Comparison of ENCODE assay signal across 11 mouse cellular contexts in genomic region chr5:71545554-71545953, GRCm38 (mm10). TPM values are rescaled to one million over a fixed set of nuclear protein-coding genes. Genes with fewer than 3 reads are reported as not detected.
A peak's percentile ranks its signal among the peaks of the same experiment; 100 is the strongest.
DNase-seq lines count a peak whose midpoint lies in the region; ATAC-seq and TF ChIP-seq lines count a peak whose summit lies in the region.
"Had no signal": no experiment of that assay in that cellular context is flagged by ENCODE, and none has a peak within 500 bp of the region (broad histone marks: within the 10 kb centered on the region; RNA-seq: fewer than 3 reads in every experiment).

No protein-coding gene starts in this region.

- in situ Hi-C loops in CH12.LX (cut with MboI; ENCODE audit: low pct_ligation_motif_present, low pct_unique_long_range_greater_than_20kb, low sequenced_read_pairs) = no loop called here

- DNase-seq in cerebellum, postnatal 36 days = no peak
- DNase-seq in layer of hippocampus, adult 11-12 months (ENCODE audit: low spot score) = peak; percentile 12
- DNase-seq in layer of hippocampus, postnatal 10 days (ENCODE audit: low spot score in 2 of 2) = no peak
- DNase-seq in CH12.LX (ENCODE audit: extremely low read depth) = peak; percentile 61
- peak; percentile 51 for DNase-seq in embryo, embryonic 10.5 days (ENCODE audit: low spot score)
- no peak for DNase-seq in thymus, postnatal 0 days (ENCODE audit: low spot score)

- no peaks in the 10 kb centered on the region for H3K27me3 ChIP-seq in CH12.LX (replicated peaks)
- H3K27me3 ChIP-seq: forebrain, embryonic 13.5 days; lung, embryonic 15.5 days had no signal

- H3K79me2 ChIP-seq in CH12.LX (replicated peaks; ENCODE audit: control insufficient read depth, extremely low read depth, insufficient read depth, poor library complexity, severe bottlenecking) = no peaks in the 10 kb centered on the region

- no peaks in the 10 kb centered on the region for H3K36me3 ChIP-seq in CH12.LX (replicated peaks in 1 of 2; ENCODE audit: control insufficient read depth in 1 of 2, insufficient read depth in 1 of 2, low read length in 1 of 2)
- H3K36me3 ChIP-seq: G1E; lung, embryonic 15.5 days had no signal

- dilution Hi-C loops in CH12.LX (cut with MboI; ENCODE audit: extremely low pct_ligation_motif_present, extremely low pct_unique_long_range_greater_than_20kb, low sequenced_read_pairs) = no loop called here

- TF ChIP-seq POLR2A in CH12.LX (IDR thresholded peaks at IDR 0.05; ENCODE audit: low read depth, low read length) = no peak

- H3K4me3 ChIP-seq in CH12.LX (replicated peaks in 1 of 3; ENCODE audit: low read depth in 2 of 3, low read length in 2 of 3, poor library complexity in 1 of 3) = no peak overlapping the region
- H3K4me3 ChIP-seq: forebrain, embryonic 13.5 days; lung, embryonic 15.5 days had no signal

- TF ChIP-seq RAD21 in CH12.LX (IDR thresholded peaks at IDR 0.05; ENCODE audit: low read depth, low read length) = peak; percentile 87

- no peaks in the 10 kb centered on the region for H3K4me1 ChIP-seq in CH12.LX (ENCODE audit: control insufficient read depth in 1 of 2, insufficient read depth in 2 of 2)
- H3K4me1 ChIP-seq: forebrain, embryonic 13.5 days; lung, embryonic 15.5 days had no signal

- peak; percentile 37 to 74; a peak in 3 of 4 replicates for TF ChIP-seq CTCF in CH12.LX (conservative IDR thresholded peaks at IDR 0.05 in 1 of 2, IDR thresholded peaks at IDR 0.05 in 1 of 2; ENCODE audit: low read depth in 2 of 2, low read length in 2 of 2)

- no peak for TF ChIP-seq EP300 in CH12.LX (IDR thresholded peaks at IDR 0.05; ENCODE audit: low read length)

- no peaks in the 10 kb centered on the region for H3K9me3 ChIP-seq in CH12.LX (replicated peaks; ENCODE audit: low read length)
- H3K9me3 ChIP-seq: forebrain, embryonic 13.5 days; G1E; lung, embryonic 15.5 days had no signal

- no peak overlapping the region for H3K27ac ChIP-seq in CH12.LX (ENCODE audit: insufficient read depth, low read depth)
- H3K27ac ChIP-seq: forebrain, embryonic 13.5 days; lung, embryonic 15.5 days had no signal

- no peak overlapping the region for H3K9ac ChIP-seq in CH12.LX (ENCODE audit: insufficient read depth, low read depth)
- H3K9ac ChIP-seq: forebrain, embryonic 13.5 days; lung, embryonic 15.5 days had no signal

- no peak overlapping the region for H3K4me2 ChIP-seq in CH12.LX (ENCODE audit: insufficient read depth, low read depth, poor library complexity, severe bottlenecking)
- H3K4me2 ChIP-seq: forebrain, embryonic 13.5 days; lung, embryonic 15.5 days had no signal

- 0 out of 2 replicates have a peak, but pooled peaks have one; percentile 58 for ATAC-seq in cerebellum, adult (ENCODE audit: insufficient number of reproducible peaks, low FRiP score, low TSS enrichment)
- ATAC-seq in erythroid progenitor cell, adult 5-6 weeks (replicated peaks; ENCODE audit: low FRiP score, poor library complexity, severe bottlenecking) = no peak
- ATAC-seq: forebrain, embryonic 13.5 days had no signal

TF ChIP-seq in CH12.LX, 34 proteins besides CTCF, POLR2A, EP300 and RAD21:
- TF ChIP-seq ZNF384 (IDR thresholded peaks at IDR 0.05; ENCODE audit: low read depth, low read length) (no peak), GABPA (IDR thresholded peaks at IDR 0.05; ENCODE audit: insufficient replicate concordance, low read depth, low read length) (no peak), ZC3H11A (IDR thresholded peaks at IDR 0.05; ENCODE audit: low read depth, low read length) (peak; percentile 43), NRF1 (IDR thresholded peaks at IDR 0.05; ENCODE audit: low read depth, low read length) (no peak), SMC3 (IDR thresholded peaks at IDR 0.05; ENCODE audit: low read depth, low read length) (peak; percentile 79)

RNA-seq across cellular contexts. Expression of gene Cox7b2, which starts 2.5 kb away (rescaled TPM):
- not detected for total RNA-seq in layer of hippocampus, postnatal 10 days (2021)
- total RNA-seq in CH12.LX (2012; rRNA removed) = not detected in 2 replicates
- not detected in 2 replicates for total RNA-seq in CH12.LX (2014; rRNA removed)
- not detected in 2 replicates for polyA plus RNA-seq in CH12.LX (2012; ENCODE audit: insufficient read length, low read depth)
- polyA plus RNA-seq in thymus, postnatal 0 days (2015; fragmentation: Nextera tagmentation; extraction: Ambion mirVana) = not detected in 2 replicates
- not detected in 2 replicates for total RNA-seq in erythroid progenitor cell, adult 5-6 weeks (2015; ENCODE audit: low replicate concordance)
- total RNA-seq in erythroid progenitor cell, adult 5-6 weeks (2017; ENCODE audit: low replicate concordance) = not detected in 2 replicates
- total RNA-seq: G1E had no signal
- polyA plus RNA-seq: forebrain, embryonic 13.5 days; G1E had no signal

Comparison
In these comparisons a context has a peak if more than half of its experiments do, and no peak if none do; other contexts are left out.
1. DNase-seq: peak in layer of hippocampus, adult 11-12 months (single experiment), CH12.LX (single experiment) and embryo, embryonic 10.5 days (single experiment); none in cerebellum, postnatal 36 days (0 of 2), layer of hippocampus, postnatal 10 days (0 of 2) and thymus, postnatal 0 days (single experiment).